Mouse (Mus musculus) cerebral cortex, adult 2 months (tissue): Measurements from ENCODE around the gene Tmcc2.

Experiments used
- WGBS: fragments of 180-500 bp; shearing (Covaris S2); methylation state at CpG from one replicate; pipeline ENCODE4 v1.1.7; 2018; 5-methylcytosine and 5-hydroxymethylcytosine counted together

Tmcc2 gene

DNA sequence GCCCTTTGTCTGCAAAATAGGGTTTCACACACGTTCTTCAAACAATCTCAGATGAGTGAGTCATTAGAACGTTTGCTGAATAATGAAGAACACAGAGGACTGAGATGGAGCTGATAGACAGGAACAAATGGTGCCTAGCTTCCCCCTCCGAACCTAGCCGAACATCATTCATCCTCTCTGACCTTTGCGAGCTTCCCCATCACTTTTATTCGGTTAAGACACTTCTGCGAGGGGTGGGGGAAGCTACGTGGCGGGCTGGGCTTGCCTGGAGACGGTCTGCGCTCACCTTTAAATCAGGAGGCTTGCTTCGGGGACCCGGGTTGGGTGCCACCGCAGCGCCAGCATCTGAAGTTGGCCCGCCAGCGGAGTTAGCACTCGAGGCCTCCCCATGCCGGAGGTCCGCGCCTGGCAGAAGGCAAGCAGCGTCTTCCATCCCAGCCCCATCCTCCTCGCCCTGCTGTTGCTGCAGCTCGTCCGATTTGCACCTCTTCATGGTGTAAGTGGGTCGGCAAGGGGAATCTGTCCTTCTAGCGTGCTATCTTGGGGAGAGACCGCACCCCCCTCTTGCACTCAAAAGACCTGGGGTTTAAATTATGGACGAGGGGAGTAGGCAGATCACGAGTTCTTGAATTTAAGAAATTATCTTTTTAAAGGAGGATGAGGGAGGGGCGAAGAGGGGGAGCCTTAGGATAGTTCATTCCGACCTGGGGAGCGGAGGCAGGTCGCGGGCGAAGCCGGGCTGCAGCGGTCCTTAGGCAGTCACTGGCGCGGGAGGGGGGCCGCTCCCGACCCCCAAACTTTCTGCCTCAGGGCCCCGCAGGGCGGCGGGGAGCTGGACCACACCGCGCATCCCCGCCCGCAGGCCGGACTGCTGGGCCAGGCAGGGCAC is at the start of gene Tmcc2:
Gene Tmcc2, minus strand, starts transcription at position 591 of the 889 bp plus-strand sequence.
- under 1% methylated on average over 50 of the region's 50 CpGs for WGBS

DNA sequence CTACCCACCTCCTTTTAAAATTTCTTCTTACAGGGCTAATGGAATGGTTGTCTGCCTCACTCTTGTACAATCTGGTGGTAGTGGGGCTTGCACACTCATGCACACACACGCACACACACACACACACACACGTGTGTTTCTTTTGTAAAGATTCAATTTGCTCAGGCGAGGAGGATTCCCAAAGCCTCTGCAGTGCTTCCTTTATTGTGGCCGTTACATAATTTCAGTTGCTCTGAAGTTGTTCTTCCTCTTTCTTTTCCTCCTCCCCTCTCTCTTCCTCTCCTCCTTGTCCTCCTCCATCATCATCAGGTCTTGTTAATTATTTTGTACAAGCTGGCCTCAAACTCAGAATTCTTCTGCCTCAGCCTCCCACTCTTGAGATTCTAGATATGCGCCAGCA is 46.3 kb upstream of the Tmcc2 start:
- 77% methylated on average over 5 of the region's 5 CpGs for WGBS

DNA sequence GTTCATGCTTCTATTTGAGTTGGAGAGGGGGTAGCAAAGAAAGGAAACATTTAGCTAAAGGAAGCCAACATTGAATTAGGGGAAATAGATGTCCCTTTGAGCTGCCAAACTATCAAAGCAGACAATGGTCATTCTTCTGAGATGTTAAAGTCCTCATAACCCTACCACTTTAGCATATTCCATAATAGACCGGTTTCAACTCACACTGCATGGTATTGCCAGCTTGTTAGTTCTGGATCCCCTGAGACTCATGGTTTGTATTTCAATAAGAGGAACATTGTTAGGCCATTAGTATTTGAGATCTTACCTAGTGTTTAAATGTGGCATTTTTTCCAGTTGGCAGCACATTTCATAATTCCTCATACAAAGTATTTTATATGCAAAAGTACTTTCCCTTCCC is 45.9 kb upstream of the Tmcc2 start:
- WGBS, result 44% methylated on average over 1 of the region's 1 CpGs

DNA sequence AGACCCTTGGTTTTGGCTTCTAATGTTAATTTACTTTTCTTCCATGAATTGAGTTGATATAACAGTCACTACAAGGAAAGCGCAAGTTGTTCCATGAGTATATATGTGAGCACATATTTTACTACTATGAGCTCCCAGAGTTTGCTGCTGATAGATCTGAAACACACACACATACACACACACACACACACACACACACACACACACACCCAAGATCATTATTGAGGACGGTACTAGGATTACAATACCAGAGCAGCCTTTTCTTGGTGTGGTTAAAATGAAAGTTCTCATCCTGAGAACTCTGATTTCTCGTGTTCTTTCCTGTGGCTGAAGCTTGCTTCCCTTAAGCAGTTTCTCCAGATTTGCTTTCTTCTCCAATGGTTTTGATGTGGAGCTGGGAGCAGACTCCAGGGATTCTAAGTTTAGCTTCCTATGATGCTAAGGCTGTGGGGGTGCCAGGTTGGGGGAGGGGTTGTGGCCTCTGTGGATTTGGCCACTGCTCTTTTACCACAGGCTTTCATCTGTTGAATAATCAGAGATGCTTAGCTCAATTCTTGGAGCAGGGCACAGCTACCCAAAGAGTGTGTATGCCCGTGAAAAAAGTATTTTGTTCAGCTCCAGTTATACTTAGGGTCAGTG is 45.4 kb upstream of the Tmcc2 start:
- 55% methylated on average over 4 of the region's 4 CpGs for WGBS

DNA sequence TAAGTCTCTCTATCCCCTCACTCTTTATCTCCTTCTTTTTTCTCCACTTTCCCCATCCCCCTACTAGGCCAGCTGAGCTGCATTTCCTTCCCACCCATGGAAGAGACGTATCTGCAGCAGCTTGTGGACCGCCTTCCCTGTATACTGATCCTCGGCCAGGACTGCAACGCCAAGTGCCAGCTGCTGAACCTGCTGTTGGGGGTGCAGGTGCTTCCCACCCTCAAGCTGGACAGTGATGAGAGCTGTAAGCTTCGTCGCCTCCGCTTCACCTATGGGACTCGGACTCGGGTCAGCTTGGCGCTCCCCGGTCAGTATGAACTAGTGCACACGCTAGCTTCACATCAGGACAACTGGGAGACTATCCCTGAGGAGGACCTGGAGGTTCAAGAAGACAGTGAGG is 43.0 kb upstream of the Tmcc2 start:
- WGBS, result 86% methylated on average over 12 of the region's 12 CpGs

DNA sequence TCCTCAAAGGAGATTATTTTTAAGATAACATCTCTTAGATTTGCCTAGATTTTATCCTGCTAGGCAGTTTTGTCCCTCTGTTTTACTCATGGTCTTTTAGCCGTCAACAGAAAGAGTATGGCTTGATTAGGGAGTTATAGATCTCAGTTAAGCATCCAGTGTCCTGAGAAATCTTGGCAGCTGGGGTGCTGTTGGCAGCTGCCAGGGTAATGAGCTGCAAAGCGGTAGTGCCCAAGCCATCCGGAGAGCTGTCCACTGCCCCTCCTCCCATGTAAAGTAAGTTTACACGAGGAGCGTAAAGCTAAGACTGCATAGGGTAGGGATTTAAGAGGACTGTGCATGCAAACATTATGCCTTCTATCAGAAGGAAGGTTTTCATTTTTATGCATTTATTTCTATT is 42.3 kb upstream of the Tmcc2 start:
- 57% methylated on average over 5 of the region's 5 CpGs for WGBS

DNA sequence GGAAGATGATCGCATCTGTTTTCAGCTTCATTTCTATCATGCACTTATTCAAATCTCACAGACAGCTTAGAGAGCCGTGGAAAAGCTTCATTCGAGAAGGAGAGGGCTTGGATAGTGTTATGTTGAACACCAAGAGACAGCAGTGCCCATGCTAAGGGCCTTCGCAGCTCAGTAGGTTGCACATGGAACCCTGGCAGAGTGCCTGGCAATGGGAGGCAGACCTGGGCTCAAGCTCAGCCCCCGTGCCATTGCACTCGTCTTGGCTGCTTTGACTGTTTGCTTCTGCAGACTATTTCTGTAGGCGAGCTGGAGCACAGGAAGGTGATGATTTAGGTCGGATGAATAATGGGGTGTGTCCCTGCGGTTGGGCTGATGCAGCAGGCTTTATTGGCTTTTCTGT is 40.6 kb upstream of the Tmcc2 start:
- WGBS, result 27% methylated on average over 9 of the region's 9 CpGs

DNA sequence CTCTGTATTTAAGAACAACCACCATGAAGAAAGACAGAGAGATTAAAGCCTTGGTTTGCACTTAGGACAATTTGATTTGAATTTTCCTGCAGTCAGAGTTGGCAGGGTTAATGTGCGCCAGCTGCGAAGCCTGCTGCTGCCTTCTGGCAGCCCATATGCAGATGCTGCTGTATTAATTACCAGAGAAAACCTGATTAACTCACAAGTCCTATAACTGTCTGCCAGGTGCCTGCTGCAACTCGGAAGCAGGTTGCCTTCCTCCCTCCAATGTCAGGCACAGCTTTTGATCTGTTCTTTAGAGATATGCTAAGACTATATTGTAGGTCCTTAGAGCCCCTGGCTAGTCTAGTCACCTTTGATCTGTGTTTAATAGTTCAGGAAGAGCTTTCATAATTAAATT is 39.7 kb upstream of the Tmcc2 start:
- WGBS, result 53% methylated on average over 3 of the region's 3 CpGs

DNA sequence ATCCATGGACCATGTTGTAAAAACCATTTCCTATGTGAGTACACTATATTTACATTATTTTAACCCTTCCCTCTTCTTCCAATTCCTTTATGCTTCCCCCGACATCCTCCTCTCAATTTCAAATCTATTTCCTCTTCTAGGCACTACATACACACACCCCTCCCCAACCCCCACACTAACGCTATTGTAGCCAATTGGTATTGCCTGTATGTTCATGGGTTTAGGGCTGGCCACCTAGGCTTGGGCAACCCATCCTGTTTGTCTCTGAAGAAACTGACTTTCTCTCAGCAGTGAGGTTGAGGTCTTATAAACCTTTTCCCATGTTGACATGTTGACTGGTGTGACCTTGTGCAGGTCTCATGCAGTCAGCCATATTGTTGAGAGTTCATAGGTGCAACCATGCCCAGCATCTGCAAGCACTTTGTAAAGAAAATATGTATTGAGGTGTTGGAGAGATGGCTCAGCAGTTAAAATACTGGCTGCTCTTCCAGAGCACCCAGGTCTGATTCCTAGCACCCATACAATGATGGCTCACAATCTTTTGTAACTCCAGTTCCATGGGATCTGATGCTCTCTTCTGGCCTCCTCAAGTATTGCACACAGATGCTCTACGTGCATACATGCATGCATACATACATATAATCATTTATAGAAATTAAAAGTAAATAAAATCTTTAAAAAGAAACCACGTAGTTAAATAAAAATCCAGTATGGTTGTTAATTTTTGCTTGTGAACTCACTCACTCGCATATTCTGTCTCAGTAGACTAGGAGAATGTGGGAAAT is 32.0 kb upstream of the Tmcc2 start:
- 95% methylated on average over 5 of the region's 5 CpGs for WGBS

DNA sequence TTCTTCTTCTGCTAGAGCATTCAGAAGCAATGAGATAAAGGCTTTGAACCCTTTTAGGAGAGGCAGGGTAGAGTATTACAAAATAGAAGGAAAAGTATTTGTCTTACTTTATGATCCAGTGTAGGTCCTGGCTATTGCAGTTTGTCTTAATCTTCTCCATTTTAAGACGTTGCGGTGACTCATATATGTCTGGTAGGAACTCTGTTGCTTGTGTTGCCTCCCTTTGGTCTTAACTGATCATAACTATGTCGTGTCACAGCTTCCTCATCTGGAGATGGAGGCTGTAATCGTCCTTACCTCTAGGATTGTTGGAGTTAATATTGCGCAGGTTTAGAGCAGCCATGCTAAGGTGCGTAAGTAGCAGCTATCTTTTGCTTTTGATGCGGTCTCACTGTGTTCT is 29.6 kb upstream of the Tmcc2 start:
- 77% methylated on average over 7 of the region's 7 CpGs for WGBS

DNA sequence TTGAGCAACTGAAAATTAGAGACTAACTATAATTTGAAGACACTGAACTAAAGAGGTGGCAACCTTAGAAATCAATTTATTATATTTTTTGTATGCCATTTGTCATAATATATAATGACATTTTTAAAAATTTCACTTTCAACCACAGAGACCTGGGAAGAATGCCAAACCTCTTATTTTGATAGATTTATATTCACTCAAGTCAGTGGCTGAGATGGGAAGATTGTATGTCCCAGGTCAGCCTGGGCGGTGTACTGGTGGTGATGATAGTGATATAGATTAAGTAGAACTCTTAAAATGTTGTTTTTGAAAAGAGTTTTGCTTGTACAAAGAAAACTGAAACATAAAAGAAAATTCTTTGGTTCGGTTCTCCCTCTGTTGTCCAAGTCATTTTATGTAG is 29.1 kb upstream of the Tmcc2 start:
- 81% methylated on average over 2 of the region's 2 CpGs for WGBS

DNA sequence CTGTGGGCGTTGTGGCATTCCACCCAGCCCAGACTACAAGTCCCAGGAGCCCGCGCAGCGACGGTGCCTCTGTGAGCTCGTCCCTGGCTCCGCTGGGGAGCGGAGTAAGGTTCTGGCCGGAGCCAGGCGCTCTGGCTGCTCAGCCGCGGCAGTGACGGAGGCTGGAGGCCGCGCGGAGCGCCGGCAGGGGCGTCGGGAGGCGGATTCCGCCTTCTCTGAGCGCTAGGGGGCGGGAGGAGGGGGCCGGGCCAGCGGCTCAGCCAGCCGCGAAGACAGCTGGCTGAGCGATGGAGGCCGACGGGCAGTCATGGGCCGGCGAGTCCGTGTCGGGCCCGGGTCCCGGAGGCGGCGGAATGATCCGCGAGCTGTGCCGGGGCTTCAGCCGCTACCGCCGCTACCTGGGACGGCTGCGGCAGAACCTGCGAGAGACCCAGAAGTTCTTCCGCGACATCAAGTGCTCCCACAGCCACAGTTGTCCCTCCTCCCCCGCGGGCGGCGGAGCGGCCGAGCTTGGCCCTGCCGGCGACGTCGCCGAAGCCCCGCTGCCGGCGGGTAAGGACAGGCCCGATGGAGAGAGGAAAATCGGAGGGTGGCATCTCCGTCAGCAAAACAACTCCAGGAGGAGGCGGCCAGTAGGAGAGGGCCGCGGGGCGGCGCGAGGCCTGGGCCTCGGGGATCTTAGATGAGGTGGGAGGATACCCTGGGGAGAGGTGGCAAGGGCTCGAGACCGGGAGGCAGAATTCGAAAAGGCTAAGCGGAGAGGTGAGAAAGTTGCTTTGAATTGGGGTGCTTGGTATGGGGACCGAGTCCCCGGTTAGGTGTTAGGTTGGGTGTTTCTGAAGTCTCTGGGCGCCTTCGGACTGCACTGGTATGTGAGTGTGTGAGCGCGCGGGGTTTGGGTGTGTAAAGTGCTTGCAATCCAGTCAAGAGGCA is 26.5 kb upstream of the Tmcc2 start, which contains the start of gene Dstyk:
Gene Dstyk, plus strand, starts transcription at position 237 of the 933 bp plus-strand sequence.
- under 1% methylated on average over 85 of the region's 85 CpGs for WGBS

DNA sequence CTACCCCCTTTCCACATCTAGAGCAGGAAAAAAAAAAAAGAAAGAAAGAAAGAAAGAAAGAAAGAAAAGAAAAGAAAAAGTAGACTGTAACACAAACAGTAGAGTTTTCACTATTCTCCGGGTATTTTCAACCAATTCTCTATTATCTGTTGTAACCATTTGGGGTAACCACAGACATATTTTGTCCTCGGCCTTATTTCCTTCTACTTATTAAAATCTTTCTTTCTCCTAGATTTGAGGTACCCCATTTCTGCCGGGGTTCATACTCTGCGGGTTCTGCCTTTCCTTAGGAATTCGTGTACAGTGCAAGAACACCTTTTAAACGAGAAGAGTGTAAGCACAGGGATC is 25.8 kb upstream of the Tmcc2 start:
- 9% methylated on average over 6 of the region's 6 CpGs for WGBS

DNA sequence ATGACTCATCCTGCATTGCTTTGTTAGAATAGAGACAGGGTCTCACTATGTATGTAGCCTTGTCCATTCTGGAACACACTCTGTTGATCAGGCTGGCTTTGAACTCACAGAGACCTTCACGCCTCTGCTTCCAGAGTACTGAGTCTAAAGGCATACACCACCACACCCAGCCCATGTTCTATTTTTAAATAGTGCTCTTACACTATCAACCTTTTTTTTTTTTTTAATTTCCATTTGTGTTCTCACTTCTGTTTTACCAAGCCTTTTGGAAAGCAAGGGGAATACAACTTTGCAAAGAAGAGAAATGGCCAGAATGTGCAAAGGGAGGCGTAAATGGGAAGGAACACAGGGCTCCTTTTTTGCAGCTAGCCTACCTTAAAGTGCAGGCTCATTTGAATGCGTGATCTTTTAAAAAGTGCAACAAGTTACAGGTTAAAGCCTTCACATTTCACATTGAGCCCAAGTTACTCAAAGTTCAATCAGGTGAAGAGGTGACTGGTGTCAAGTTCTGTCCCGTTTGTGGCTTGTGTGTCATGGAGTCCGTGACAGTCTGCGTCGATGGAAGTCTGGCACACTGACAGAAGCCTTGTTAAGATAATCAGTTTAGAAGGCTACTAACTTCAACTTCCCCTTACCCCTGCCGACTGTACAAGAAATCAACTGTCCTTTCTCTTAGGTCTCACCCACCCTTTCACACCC is 25.3 kb upstream of the Tmcc2 start:
- WGBS, result 61% methylated on average over 8 of the region's 8 CpGs

DNA sequence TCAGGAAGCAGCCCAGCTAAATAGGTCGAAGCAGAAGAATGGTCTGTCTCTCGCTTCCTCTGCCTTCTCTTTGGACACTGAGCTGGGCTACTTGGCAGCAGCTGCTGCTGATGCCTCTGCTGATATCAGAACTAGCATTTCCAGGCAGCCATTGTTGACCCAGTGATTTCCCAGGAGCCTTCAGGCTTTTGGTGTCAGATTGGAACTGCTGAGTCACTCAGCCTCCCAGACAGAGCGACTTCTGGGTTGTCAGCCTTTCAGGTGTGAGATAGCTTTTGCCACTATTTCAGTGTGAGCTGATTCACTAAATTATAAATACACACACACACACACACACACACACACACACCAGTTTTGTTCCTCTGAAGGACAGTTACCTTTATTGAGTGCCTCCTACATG is 19.6 kb upstream of the Tmcc2 start:
- 68% methylated on average over 3 of the region's 3 CpGs for WGBS

DNA sequence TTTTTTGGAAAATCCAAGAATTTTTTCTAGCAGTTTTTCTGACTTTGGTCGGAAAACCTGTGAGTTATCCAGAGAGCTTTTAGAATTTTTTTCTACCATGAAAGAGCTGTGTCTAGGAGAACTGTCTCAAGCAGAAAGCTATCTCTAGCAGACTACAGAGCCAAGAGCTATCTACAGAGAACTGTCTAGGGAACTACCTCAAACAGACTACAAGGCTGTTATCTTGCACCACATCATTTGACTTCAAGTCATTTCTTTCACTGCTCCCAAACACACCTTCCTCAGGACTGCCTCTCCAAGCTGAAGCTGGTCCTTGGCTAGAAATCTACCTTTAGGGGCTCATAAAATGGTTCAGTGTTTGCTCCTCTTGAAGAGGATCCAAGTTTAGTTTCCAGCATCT is 10.8 kb upstream of the Tmcc2 start:
- WGBS, result 70% methylated on average over 1 of the region's 1 CpGs

DNA sequence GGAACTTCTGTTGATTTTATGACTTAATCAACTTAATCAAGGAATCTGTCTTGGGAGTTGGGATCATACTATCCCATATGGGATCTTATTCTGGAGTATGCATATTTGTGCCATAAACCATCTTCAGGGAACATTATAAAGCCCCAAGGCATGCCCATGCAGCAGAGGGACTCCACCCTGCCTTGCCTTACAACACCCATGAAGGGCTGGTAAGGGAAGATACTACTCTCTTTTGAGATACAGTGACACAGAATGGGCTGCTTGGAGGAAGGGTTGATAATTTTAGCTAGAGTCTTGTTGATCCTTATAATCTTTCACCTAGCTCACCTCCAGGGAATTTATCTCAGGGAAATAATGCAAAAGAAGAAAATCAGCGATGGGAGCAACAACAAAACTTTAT is 9.5 kb upstream of the Tmcc2 start:
- 74% methylated on average over 1 of the region's 1 CpGs for WGBS

DNA sequence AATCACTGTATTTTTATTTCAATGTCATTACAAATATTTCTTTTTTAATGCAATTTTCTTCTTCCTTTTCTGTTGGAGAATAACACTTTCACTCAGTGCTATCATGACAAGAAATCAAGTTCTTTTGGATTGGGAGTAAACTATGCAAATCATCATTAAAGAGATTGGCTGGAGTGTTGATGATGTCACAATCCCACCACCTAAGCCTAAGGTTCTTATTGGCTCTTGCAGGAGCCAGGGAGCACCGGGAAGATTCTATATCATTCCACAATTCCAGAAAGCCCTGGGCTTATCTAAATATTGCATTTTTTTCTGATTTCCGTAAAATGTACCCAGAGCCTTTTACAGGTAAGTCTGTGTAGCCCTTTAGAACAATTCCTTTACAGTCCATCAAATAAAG is 5.6 kb upstream of the Tmcc2 start:
- 58% methylated on average over 2 of the region's 2 CpGs for WGBS

DNA sequence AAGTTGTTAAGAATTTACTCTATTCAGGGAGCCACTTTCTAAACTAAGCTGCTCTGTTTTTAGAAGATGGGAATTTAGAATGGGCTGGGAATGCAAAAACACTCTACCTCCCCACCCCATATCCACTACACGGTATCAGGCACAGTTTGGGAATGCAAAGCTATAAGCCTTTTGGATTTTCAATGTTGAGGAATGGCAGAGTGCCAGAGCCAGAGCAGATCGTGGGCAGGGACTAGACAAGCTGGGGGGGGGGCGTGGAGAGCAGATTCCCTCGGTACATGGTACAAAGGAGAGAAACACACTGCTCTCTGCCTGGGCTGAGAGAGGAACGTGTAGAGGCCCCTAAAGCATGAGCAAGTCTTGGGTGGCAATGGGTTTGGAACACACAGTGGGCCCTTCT is 1.8 kb upstream of the Tmcc2 start:
- 32% methylated on average over 5 of the region's 5 CpGs for WGBS

DNA sequence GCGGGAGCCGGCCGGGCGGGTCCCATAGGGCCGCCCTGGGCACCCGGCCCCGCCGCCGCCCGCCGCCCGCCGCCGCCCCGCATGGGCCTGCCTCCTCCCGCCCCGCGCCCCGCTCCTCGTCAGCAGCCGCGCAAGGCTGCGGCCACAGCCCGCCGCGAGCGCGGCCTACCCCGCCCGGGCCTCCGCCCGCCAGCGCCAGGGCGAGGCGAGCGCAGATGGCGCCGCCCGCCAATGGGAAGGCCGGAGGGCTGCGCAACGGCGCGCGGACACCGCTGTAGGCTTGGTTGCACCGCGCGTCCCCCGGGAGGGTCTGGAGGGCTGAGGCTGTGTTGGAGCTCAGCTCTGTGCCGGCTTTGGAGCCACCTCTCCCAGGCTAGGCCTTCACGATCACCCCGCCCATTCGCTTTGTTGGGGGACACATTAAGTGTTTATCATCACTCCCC is 520 bp upstream of the Tmcc2 start:
- WGBS, result 1% methylated on average over 50 of the region's 54 CpGs
